Mouse (Mus musculus): ENCODE results near the gene Zfp991.
"Not testable (repeated sequence)": the region's sequence is repeated elsewhere in the genome, so short reads cannot be mapped to it uniquely, and the experiment has no call there.

- TF ChIP-seq CTCF (IDR thresholded peaks at IDR 0.05; ENCODE audit: low read depth, low read length); POLR2A (IDR thresholded peaks at IDR 0.05; ENCODE audit: borderline replicate concordance, low read depth, low read length): not testable (repeated sequence)
These were observed 3.7 kb upstream of the Zfp991 start for GRCm38 (mm10) chr4:147128152-147128551.

All from bone marrow macrophage, adult 2 months (primary cell).